Comparison of ENCODE assay signal across 8 mouse cellular contexts in the genomic region with DNA sequence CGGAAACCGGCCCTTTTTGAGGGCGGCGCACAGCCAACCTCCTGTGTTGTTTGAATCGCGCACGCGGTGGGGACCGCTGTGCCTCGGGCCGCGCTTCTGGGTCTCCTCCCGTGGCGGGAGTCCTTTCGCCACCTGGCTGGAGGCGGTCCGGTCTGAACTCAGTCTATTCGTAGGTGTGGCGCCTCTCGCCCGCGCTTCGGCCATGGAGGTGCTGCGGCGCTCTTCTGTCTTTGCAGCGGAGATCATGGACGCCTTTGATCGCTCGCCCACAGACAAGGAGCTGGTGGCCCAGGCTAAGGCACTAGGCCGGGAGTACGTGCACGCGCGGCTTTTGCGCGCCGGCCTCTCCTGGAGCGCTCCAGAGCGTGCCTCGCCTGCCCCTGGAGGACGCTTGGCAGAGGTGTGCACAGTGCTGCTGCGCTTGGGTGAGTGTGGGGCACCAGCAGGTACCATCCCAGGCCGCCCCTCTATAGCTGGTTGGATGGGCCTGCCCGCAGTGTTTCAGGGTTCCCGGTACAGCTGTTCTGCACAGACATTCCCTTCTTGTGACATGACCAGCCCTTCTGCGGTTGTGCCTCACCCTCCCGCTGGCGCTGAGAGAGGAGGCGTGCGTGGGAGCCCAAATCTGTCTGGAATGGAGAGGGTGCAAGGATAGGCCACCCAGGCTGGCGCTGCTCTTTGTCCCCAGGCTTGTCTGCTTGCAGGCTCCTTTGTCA. TPM values are rescaled to one million over a fixed set of nuclear protein-coding genes. Genes with fewer than 3 reads are reported as not detected.
DNase-seq lines count a peak whose midpoint lies in the region; ATAC-seq lines count a peak whose summit lies in the region.

No protein-coding gene starts in this region.

- peak overlapping the region; percentile 79 for H3K9ac ChIP-seq in embryonic facial prominence, embryonic 13.5 days
- H3K9ac ChIP-seq in liver, embryonic 11.5 days (ENCODE audit: low read depth, low read length): peak overlapping the region; percentile 60
- peak overlapping the region; percentile 76 for H3K9ac ChIP-seq in neural tube, embryonic 11.5 days (ENCODE audit: low read length)

- peak; percentile 86 for DNase-seq in 3134 (ENCODE audit: extremely low read depth, insufficient read length, low spot score)
- DNase-seq in adrenal gland, postnatal 14 days: peak; percentile 83
- DNase-seq in heart, embryonic 10.5 days (ENCODE audit: low spot score): peak; percentile 88
- DNase-seq in kidney, adult 9 months: peak; percentile 71
- DNase-seq in liver, embryonic 11.5 days (ENCODE audit: low spot score): peak; percentile 54
- peak; percentile 83 for DNase-seq in neural tube, embryonic 11.5 days (ENCODE audit: low spot score)
- peak; percentile 48 for DNase-seq in urinary bladder, postnatal 25 days (ENCODE audit: low spot score)

- ATAC-seq in embryonic facial prominence, embryonic 13.5 days (ENCODE audit: insufficient number of reproducible peaks, insufficient read depth, low FRiP score, low TSS enrichment, low read depth): peak; percentile 81
- ATAC-seq in liver, embryonic 11.5 days (replicated peaks; ENCODE audit: low FRiP score): peak; percentile 55
- ATAC-seq in neural tube, embryonic 11.5 days (ENCODE audit: insufficient read depth, low FRiP score, low TSS enrichment): peak; percentile 86

- H3K9me3 ChIP-seq in embryonic facial prominence, embryonic 13.5 days: no peaks in the 10 kb centered on the region; the same call in 1 of the 2 replicates
- no peaks in the 10 kb centered on the region for H3K9me3 ChIP-seq in heart, embryonic 10.5 days
- no peaks in the 10 kb centered on the region for H3K9me3 ChIP-seq in liver, embryonic 11.5 days (ENCODE audit: control insufficient read depth, low read length)
- no peaks in the 10 kb centered on the region for H3K9me3 ChIP-seq in neural tube, embryonic 11.5 days (ENCODE audit: control insufficient read depth, low read length)

- H3K4me3 ChIP-seq in embryonic facial prominence, embryonic 13.5 days: peak overlapping the region; percentile 61
- peak overlapping the region; percentile 77 for H3K4me3 ChIP-seq in heart, embryonic 10.5 days
- peak overlapping the region; percentile 59 for H3K4me3 ChIP-seq in liver, embryonic 11.5 days (ENCODE audit: low read depth, low read length)
- peak overlapping the region; percentile 54 for H3K4me3 ChIP-seq in neural tube, embryonic 11.5 days (ENCODE audit: low read depth, low read length)

- H3K27ac ChIP-seq in embryonic facial prominence, embryonic 13.5 days: peak overlapping the region; percentile 55; the same call in 1 of the 2 replicates
- H3K27ac ChIP-seq in heart, embryonic 10.5 days: peak overlapping the region; percentile 87
- no peak overlapping the region for H3K27ac ChIP-seq in liver, embryonic 11.5 days (ENCODE audit: low read depth, low read length)
- H3K27ac ChIP-seq in neural tube, embryonic 11.5 days (ENCODE audit: low read depth, low read length): 0 out of 2 replicates have a peak overlapping the region, but pooled peaks have one; percentile 14

- H3K27me3 ChIP-seq in embryonic facial prominence, embryonic 13.5 days: peaks cover 3% of the 10 kb centered on the region; the same call in 1 of the 2 replicates
- H3K27me3 ChIP-seq in heart, embryonic 10.5 days (ENCODE audit: insufficient read depth, poor library complexity, severe bottlenecking): 0 out of 2 replicates have a peak, but pooled peaks cover 5% of the 10 kb centered on the region
- H3K27me3 ChIP-seq in liver, embryonic 11.5 days (replicated peaks; ENCODE audit: control insufficient read depth, insufficient read depth, low read length): peaks cover 34% of the 10 kb centered on the region
- 0 out of 2 replicates have a peak, but pooled peaks cover 5% of the 10 kb centered on the region for H3K27me3 ChIP-seq in neural tube, embryonic 11.5 days (ENCODE audit: control insufficient read depth, insufficient read depth, low read length)

- H3K4me1 ChIP-seq in embryonic facial prominence, embryonic 13.5 days: peaks cover 14% of the 10 kb centered on the region
- H3K4me1 ChIP-seq in heart, embryonic 10.5 days: peaks cover 34% of the 10 kb centered on the region
- peaks cover 7% of the 10 kb centered on the region; the same call in 1 of the 2 replicates for H3K4me1 ChIP-seq in liver, embryonic 11.5 days (replicated peaks; ENCODE audit: control insufficient read depth, insufficient read depth, low read length)
- H3K4me1 ChIP-seq in neural tube, embryonic 11.5 days (ENCODE audit: control insufficient read depth, insufficient read depth, low read length): peaks cover 7% of the 10 kb centered on the region

- peak overlapping the region; percentile 96 for H3K4me2 ChIP-seq in embryonic facial prominence, embryonic 13.5 days
- peak overlapping the region; percentile 83 for H3K4me2 ChIP-seq in liver, embryonic 11.5 days
- H3K4me2 ChIP-seq in neural tube, embryonic 11.5 days (ENCODE audit: low read depth): peak overlapping the region; percentile 80

- WGBS in embryonic facial prominence, embryonic 13.5 days: 3% methylated on average over 51 of the region's 51 CpGs
- WGBS in heart, embryonic 10.5 days: 3% methylated on average over 51 of the region's 51 CpGs
- 9% methylated on average over 51 of the region's 51 CpGs for WGBS in liver, embryonic 11.5 days
- 2% methylated on average over 50 of the region's 51 CpGs for WGBS in neural tube, embryonic 11.5 days

- H3K36me3 ChIP-seq in embryonic facial prominence, embryonic 13.5 days: no peaks in the 10 kb centered on the region
- peaks cover 18% of the 10 kb centered on the region; the same call in 1 of the 2 replicates for H3K36me3 ChIP-seq in heart, embryonic 10.5 days
- H3K36me3 ChIP-seq in liver, embryonic 11.5 days (ENCODE audit: control insufficient read depth, insufficient read depth, low read length): no peaks in the 10 kb centered on the region; the same call in 1 of the 2 replicates
- H3K36me3 ChIP-seq in neural tube, embryonic 11.5 days (ENCODE audit: control insufficient read depth, insufficient read depth, low read length): no peaks in the 10 kb centered on the region

RNA-seq across cellular contexts. Expression of a gene that starts 0.9 kb away (rescaled TPM):
- total RNA-seq in adrenal gland, postnatal 14 days (2021): 9.9 and 12.2 TPM in 2 replicates
- 43.3 and 48.2 TPM in 2 replicates for polyA plus RNA-seq in embryonic facial prominence, embryonic 13.5 days (2015; fragmentation: Nextera tagmentation; extraction: Ambion mirVana)
- polyA plus RNA-seq in heart, embryonic 10.5 days (2016; fragmentation: Nextera tagmentation; extraction: Ambion mirVana): 45.7 and 54.9 TPM in 2 replicates
- 11.3 and 12.2 TPM in 2 replicates for polyA plus RNA-seq in liver, embryonic 11.5 days (2014; fragmentation: Nextera tagmentation; extraction: Ambion mirVana)
- polyA plus RNA-seq in neural tube, embryonic 11.5 days (2014; fragmentation: Nextera tagmentation; extraction: Ambion mirVana): 32.2 and 32.3 TPM in 2 replicates

RNA-seq across cellular contexts. Expression of a gene that starts 27.9 kb away (rescaled TPM):
- total RNA-seq in adrenal gland, postnatal 14 days (2021): 101 and 103 TPM in 2 replicates
- polyA plus RNA-seq in embryonic facial prominence, embryonic 13.5 days (2015; fragmentation: Nextera tagmentation; extraction: Ambion mirVana): 171 and 196 TPM in 2 replicates
- 144 and 161 TPM in 2 replicates for polyA plus RNA-seq in heart, embryonic 10.5 days (2016; fragmentation: Nextera tagmentation; extraction: Ambion mirVana)
- polyA plus RNA-seq in liver, embryonic 11.5 days (2014; fragmentation: Nextera tagmentation; extraction: Ambion mirVana): 97.7 and 102 TPM in 2 replicates
- 236 and 251 TPM in 2 replicates for polyA plus RNA-seq in neural tube, embryonic 11.5 days (2014; fragmentation: Nextera tagmentation; extraction: Ambion mirVana)
